Mouse (Mus musculus): ENCODE measurements around the gene Zbtb16.

DNA sequence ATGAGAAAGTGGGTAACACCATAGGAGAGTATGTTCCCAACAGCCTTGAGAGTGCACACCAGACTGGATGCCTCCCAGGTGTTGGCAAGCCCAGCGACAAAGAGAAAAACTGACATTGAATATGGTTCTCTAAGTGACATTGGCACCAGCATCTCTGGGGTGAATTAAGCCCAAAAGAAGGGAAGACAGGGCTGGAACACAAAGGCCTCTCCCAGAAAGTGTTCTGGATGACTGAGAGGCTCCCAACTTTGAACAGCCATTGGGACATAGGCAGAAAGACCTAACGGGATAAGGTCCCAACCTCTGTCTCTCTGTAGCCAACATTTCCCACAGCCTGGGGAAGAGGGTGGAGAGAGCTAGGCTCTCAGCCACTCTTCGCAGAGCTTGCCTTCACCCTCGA, 2.0 kb downstream of the Zbtb16 start:
- TF ChIP-seq POLR2A (IDR thresholded peaks at IDR 0.05; ENCODE audit: low read depth, low read length) (no peak), EP300 (IDR thresholded peaks at IDR 0.05; ENCODE audit: low read length) (no peak), TCF12 (IDR thresholded peaks at IDR 0.05; ENCODE audit: low read depth, low read length) (no peak), CTCF (conservative IDR thresholded peaks at IDR 0.05 in 1 of 2, IDR thresholded peaks at IDR 0.05 in 1 of 2; ENCODE audit: low read depth in 2 of 2, low read length in 2 of 2) (no peak), SIN3A (IDR thresholded peaks at IDR 0.05; ENCODE audit: low read length) (no peak), ZKSCAN1 (IDR thresholded peaks at IDR 0.05; ENCODE audit: borderline replicate concordance, low read depth, low read length) (no peak), MXI1 (IDR thresholded peaks at IDR 0.05; ENCODE audit: low read depth, low read length) (no peak), USF1 (IDR thresholded peaks at IDR 0.05; ENCODE audit: low read depth, low read length) (no peak)
